Mouse (Mus musculus) heart, adult 2 months (tissue): ENCODE results near the gene Foxp1.

Source experiments
- EP300 ChIP-seq: fragments of 200-500 bp; IDR thresholded peaks from 2 replicates; pipeline ENCODE4 v1.6.1; 2011; ENCODE audit warnings: low read depth, low read length, control low read depth; ENCODE audit not compliant: insufficient read depth
- POLR2A ChIP-seq: fragments of 200-500 bp; IDR thresholded peaks from 2 replicates; pipeline ENCODE4 v1.6.1; 2011; ENCODE audit warnings: mild to moderate bottlenecking, low read depth, low read length, control low read depth; ENCODE audit not compliant: insufficient read depth

- no peak for TF ChIP-seq POLR2A
- TF ChIP-seq EP300, result no peak
These were observed 17.6 kb upstream of the Foxp1 start for GRCm38 (mm10) chr6:99540146-99540545.
